8 mouse cellular contexts compared by ENCODE assay signal in genomic region chr6:100660395-100660794, GRCm38 (mm10). TPM values are rescaled to one million over a fixed set of nuclear protein-coding genes. Genes with fewer than 3 reads are reported as not detected.
A peak's percentile ranks its signal among the peaks of the same experiment; 100 is the strongest.
DNase-seq lines count a peak whose midpoint lies in the region; ATAC-seq and TF ChIP-seq lines count a peak whose summit lies in the region.
"Had no signal": no experiment of that assay in that cellular context is flagged by ENCODE, and none has a peak within 500 bp of the region (broad histone marks: within the 10 kb centered on the region; RNA-seq: fewer than 3 reads in every experiment).

No protein-coding gene starts in this region.

- no peaks in the 10 kb centered on the region for H3K4me1 ChIP-seq in midbrain, embryonic 14.5 days (ENCODE audit: control insufficient read depth, insufficient read depth, low read length)
- H3K4me1 ChIP-seq in intestine, postnatal 0 days (replicated peaks; ENCODE audit: control insufficient read depth, insufficient read depth, low read length) = no peaks in the 10 kb centered on the region
- H3K4me1 ChIP-seq: liver, embryonic 15.5 days had no signal

- H3K4me3 ChIP-seq in midbrain, embryonic 14.5 days (replicated peaks; ENCODE audit: low read depth, low read length) = no peak overlapping the region
- H3K4me3 ChIP-seq in intestine, postnatal 0 days (ENCODE audit: low read depth, low read length) = no peak overlapping the region
- H3K4me3 ChIP-seq: liver, embryonic 15.5 days had no signal

- 0 out of 2 replicates have a peak overlapping the region, but pooled peaks have one; percentile 26 for H3K27ac ChIP-seq in midbrain, embryonic 14.5 days (replicated peaks; ENCODE audit: low read depth, low read length)
- H3K27ac ChIP-seq in intestine, postnatal 0 days (ENCODE audit: low read depth, low read length) = no peak overlapping the region
- H3K27ac ChIP-seq: liver, embryonic 15.5 days had no signal

- H3K4me2 ChIP-seq in midbrain, embryonic 14.5 days (ENCODE audit: low read length) = no peak overlapping the region
- no peak overlapping the region for H3K4me2 ChIP-seq in intestine, postnatal 0 days (replicated peaks; ENCODE audit: low read depth)
- H3K4me2 ChIP-seq: liver, embryonic 15.5 days had no signal

- ATAC-seq in midbrain, embryonic 14.5 days (ENCODE audit: low FRiP score, low TSS enrichment) = no peak
- no peak for ATAC-seq in megakaryocyte, adult 5-6 weeks (ENCODE audit: poor library complexity, severe bottlenecking)
- no peak for ATAC-seq in intestine, postnatal 0 days

- no peak overlapping the region for H3K9ac ChIP-seq in midbrain, embryonic 14.5 days (replicated peaks; ENCODE audit: low read length)
- no peak overlapping the region for H3K9ac ChIP-seq in intestine, postnatal 0 days (ENCODE audit: low read depth, low read length)
- H3K9ac ChIP-seq: liver, embryonic 15.5 days had no signal

- no peak for TF ChIP-seq CTCF in intestine, postnatal 0 days (IDR thresholded peaks at IDR 0.05; ENCODE audit: low read depth)

- H3K27me3 ChIP-seq in midbrain, embryonic 14.5 days (ENCODE audit: control insufficient read depth, insufficient read depth, low read length) = no peaks in the 10 kb centered on the region
- no peaks in the 10 kb centered on the region for H3K27me3 ChIP-seq in intestine, postnatal 0 days (replicated peaks; ENCODE audit: control insufficient read depth, insufficient read depth, low read length)
- H3K27me3 ChIP-seq: liver, embryonic 15.5 days had no signal

- WGBS in midbrain, embryonic 14.5 days = 80% methylated on average over 5 of the region's 5 CpGs
- WGBS in intestine, postnatal 0 days = 82% methylated on average over 5 of the region's 5 CpGs

- DNase-seq in adipocyte (ENCODE audit: low spot score) = peak; percentile 98
- DNase-seq in adrenal gland, postnatal 36 days = peak; percentile 75 to 77
- peak; percentile 21 to 62 for DNase-seq in gastrocnemius, adult 8-10 months (ENCODE audit: low spot score in 2 of 2)
- DNase-seq in layer of hippocampus, adult 8-10 months (ENCODE audit: low spot score in 2 of 2) = peak; percentile 69 to 78
- peak; percentile 58 for DNase-seq in midbrain, embryonic 14.5 days

- peaks cover 23% of the 10 kb centered on the region for H3K36me3 ChIP-seq in midbrain, embryonic 14.5 days (ENCODE audit: control insufficient read depth, insufficient read depth, low read length)
- peaks cover 27% of the 10 kb centered on the region for H3K36me3 ChIP-seq in intestine, postnatal 0 days (ENCODE audit: control insufficient read depth, insufficient read depth)

- H3K9me3 ChIP-seq in midbrain, embryonic 14.5 days (ENCODE audit: control insufficient read depth, low read length) = no peaks in the 10 kb centered on the region
- no peaks in the 10 kb centered on the region for H3K9me3 ChIP-seq in intestine, postnatal 0 days (ENCODE audit: control insufficient read depth)
- H3K9me3 ChIP-seq: liver, embryonic 15.5 days had no signal

RNA-seq across cellular contexts. Expression of gene Shq1, which starts 10.6 kb away (rescaled TPM):
- 10 to 100 TPM; 10.3 to 11.4 TPM for total RNA-seq in adrenal gland, postnatal 36 days (2021)
- total RNA-seq in gastrocnemius, adult 8-10 months (2022) = 1 to 10 TPM; 1.3 to 3.1 (median 1.8) TPM
- total RNA-seq in layer of hippocampus, adult 8-10 months (2022) = 1 to 10 TPM; 4.5 to 6.7 (median 5.6) TPM
- 8.5 and 9.6 TPM in 2 replicates for polyA plus RNA-seq in midbrain, embryonic 14.5 days (2014; fragmentation: Nextera tagmentation; extraction: Ambion mirVana)
- 1.6 and 2.7 TPM in 2 replicates for total RNA-seq in megakaryocyte, adult 5-6 weeks (2015)
- 3.9 and 5.1 TPM in 2 replicates for total RNA-seq in megakaryocyte, adult 5-6 weeks (2017)
- polyA plus RNA-seq in intestine, postnatal 0 days (2015; fragmentation: Nextera tagmentation; extraction: Ambion mirVana) = 4.8 and 5.8 TPM in 2 replicates

RNA-seq across cellular contexts. Expression of gene Gxylt2, which starts 44.1 kb away (rescaled TPM):
- total RNA-seq in adrenal gland, postnatal 36 days (2021) = under 1 TPM; 0.69 to 0.83 TPM
- under 1 TPM; 0.31 to 0.83 (median 0.48) TPM for total RNA-seq in gastrocnemius, adult 8-10 months (2022)
- 1 to 10 TPM; 1.9 to 2.5 (median 2.0) TPM for total RNA-seq in layer of hippocampus, adult 8-10 months (2022)
- polyA plus RNA-seq in midbrain, embryonic 14.5 days (2014; fragmentation: Nextera tagmentation; extraction: Ambion mirVana) = 0.53 and 1.2 TPM in 2 replicates
- not detected in 2 replicates for total RNA-seq in megakaryocyte, adult 5-6 weeks (2015)
- not detected in 2 replicates for total RNA-seq in megakaryocyte, adult 5-6 weeks (2017)
- polyA plus RNA-seq in intestine, postnatal 0 days (2015; fragmentation: Nextera tagmentation; extraction: Ambion mirVana) = 0.12 and 0.26 TPM in 2 replicates

Comparison
In these comparisons a context has a peak if more than half of its experiments do, and no peak if none do; other contexts are left out.
1. DNase-seq: peak in every context shown above with its lines; median percentile 98 in adipocyte; 76 in adrenal gland, postnatal 36 days; 74 in layer of hippocampus, adult 8-10 months; 58 in midbrain, embryonic 14.5 days; 42 in gastrocnemius, adult 8-10 months.